Mouse (Mus musculus) MEL (cell line): Measurements from ENCODE around the gene Ebna1bp2. TPM values are rescaled to one million over a fixed set of nuclear protein-coding genes. Genes with fewer than 3 reads are reported as not detected.

Experiments
- DNase-seq: peaks from one replicate; pipeline ENCODE4 v3.0.0; 2011; ENCODE audit warnings: low read depth, low spot score
- H3K27ac ChIP-seq: 2 replicates; pipeline ENCODE4 v1.5.1; 2012; ENCODE audit warnings: low read depth, mild to moderate bottlenecking, control low read depth, low read length, moderate library complexity; ENCODE audit not compliant: control insufficient read depth
- H3K27me3 ChIP-seq, 2 experiments: fragments of 150-350 bp in 1 of 2; sonication (generic) in 1 of 2; 2 replicates each; pipeline ENCODE4 v1.6.1; 2012; ENCODE audit warnings: low read length in 2 of 2, mild to moderate bottlenecking in 2 of 2, improper control_type of control experiment in 1 of 2, moderate library complexity in 1 of 2; ENCODE audit not compliant: insufficient read depth in 2 of 2, control insufficient read depth in 1 of 2
- H3K36me3 ChIP-seq, 2 experiments: 2 replicates each; pipeline ENCODE4 v1.6.1; 2012 to 2014; ENCODE audit warnings: low read length in 2 of 2, improper control_type of control experiment in 1 of 2, inconsistent platforms in 1 of 2, mild to moderate bottlenecking in 1 of 2; ENCODE audit not compliant: insufficient read depth in 2 of 2, control insufficient read depth in 1 of 2
- H3K4me1 ChIP-seq, 2 experiments: fragments of 150-350 bp in 1 of 2; sonication (generic) in 1 of 2; 2 replicates each; pipeline ENCODE4 v1.6.1; 2012; ENCODE audit warnings: low read length in 2 of 2, improper control_type of control experiment in 1 of 2, mild to moderate bottlenecking in 1 of 2; ENCODE audit not compliant: insufficient read depth in 2 of 2, control insufficient read depth in 1 of 2
- H3K4me3 ChIP-seq, 2 experiments: fragments of 150-350 bp in 1 of 2; sonication (generic) in 1 of 2; 2 replicates each; pipeline ENCODE4 v1.5.1; 2012; ENCODE audit warnings: low read depth in 2 of 2, low read length in 2 of 2, mild to moderate bottlenecking in 2 of 2, moderate library complexity in 2 of 2, control low read depth in 1 of 2, improper control_type of control experiment in 1 of 2; ENCODE audit not compliant: control insufficient read depth in 1 of 2, insufficient read depth in 1 of 2
- H3K79me2 ChIP-seq: 2 replicates; pipeline ENCODE4 v1.6.1; 2012; ENCODE audit warnings: mild to moderate bottlenecking, low read length, moderate library complexity; ENCODE audit not compliant: control insufficient read depth, poor library complexity, insufficient read depth
- H3K9ac ChIP-seq: 2 replicates; pipeline ENCODE4 v1.6.1; 2012; ENCODE audit warnings: low read depth, mild to moderate bottlenecking, control low read depth, low read length, moderate library complexity; ENCODE audit not compliant: control insufficient read depth, poor library complexity, severe bottlenecking
- H3K9me3 ChIP-seq: fragments of 150-350 bp; sonication (generic); replicated peaks from 2 replicates; pipeline ENCODE4 v1.6.1; 2012; ENCODE audit warnings: mild to moderate bottlenecking, low read length, improper control_type of control experiment, moderate library complexity; ENCODE audit not compliant: insufficient read depth
- CHD1 ChIP-seq: IDR thresholded peaks from 2 replicates; pipeline ENCODE4 v1.6.1; 2012; ENCODE audit warnings: low read depth, mild to moderate bottlenecking, inconsistent platforms, low read length, improper control_type of control experiment
- CHD2 ChIP-seq: IDR thresholded peaks from 2 replicates; pipeline ENCODE4 v1.6.1; 2011; ENCODE audit warnings: low read length, improper control_type of control experiment
- ETS1 ChIP-seq: IDR thresholded peaks from 2 replicates; pipeline ENCODE4 v1.6.1; 2012; ENCODE audit warnings: low read depth, mild to moderate bottlenecking, inconsistent platforms, low read length, improper control_type of control experiment, moderate library complexity
- KAT2A ChIP-seq: conservative IDR thresholded peaks from 2 replicates; pipeline ENCODE4 v1.6.1; 2012; ENCODE audit warnings: low read depth, low read length, improper control_type of control experiment, inconsistent platforms
- MAFK ChIP-seq: IDR thresholded peaks from 2 replicates; pipeline ENCODE4 v1.6.1; 2011; ENCODE audit warnings: low read depth, mild to moderate bottlenecking, low read length, improper control_type of control experiment, borderline replicate concordance
- MAX ChIP-seq: IDR thresholded peaks from 2 replicates; pipeline ENCODE4 v1.6.1; 2011; ENCODE audit warnings: low read length, improper control_type of control experiment
- MAZ ChIP-seq: IDR thresholded peaks from 2 replicates; pipeline ENCODE4 v1.6.1; 2012; ENCODE audit warnings: low read depth, mild to moderate bottlenecking, inconsistent platforms, low read length, improper control_type of control experiment
- MYC ChIP-seq: IDR thresholded peaks from 2 replicates; pipeline ENCODE4 v1.6.1; 2011; ENCODE audit warnings: low read depth, mild to moderate bottlenecking, low read length, improper control_type of control experiment, moderate library complexity
- POLR2A ChIP-seq, 2 experiments: IDR thresholded peaks; 2 replicates each; pipeline ENCODE4 v1.6.1; 2011 to 2012; ENCODE audit warnings: low read length in 2 of 2, mild to moderate bottlenecking in 2 of 2, control low read depth in 1 of 2, improper control_type of control experiment in 1 of 2, low read depth in 1 of 2, moderate library complexity in 1 of 2; ENCODE audit not compliant: control insufficient read depth in 1 of 2, insufficient read depth in 1 of 2, poor library complexity in 1 of 2
- POLR2AphosphoS2 ChIP-seq: IDR thresholded peaks from 2 replicates; pipeline ENCODE4 v1.6.1; 2011; ENCODE audit warnings: low read length, improper control_type of control experiment
- RAD21 ChIP-seq: IDR thresholded peaks from 2 replicates; pipeline ENCODE4 v1.6.1; 2011; ENCODE audit warnings: mild to moderate bottlenecking, low read depth, low read length, improper control_type of control experiment
- SIN3A ChIP-seq: IDR thresholded peaks from 2 replicates; pipeline ENCODE4 v1.6.1; 2012; ENCODE audit warnings: low read length, improper control_type of control experiment, inconsistent platforms
- SMC3 ChIP-seq: IDR thresholded peaks from 2 replicates; pipeline ENCODE4 v1.6.1; 2011; ENCODE audit warnings: low read depth, low read length, improper control_type of control experiment
- TAL1 ChIP-seq: IDR thresholded peaks from 2 replicates; pipeline ENCODE4 v1.6.1; 2012; ENCODE audit warnings: mild to moderate bottlenecking, inconsistent platforms, low read length, moderate library complexity, mixed read lengths
- TCF12 ChIP-seq: IDR thresholded peaks from 2 replicates; pipeline ENCODE4 v1.6.1; 2014; ENCODE audit warnings: low read depth, mild to moderate bottlenecking, inconsistent platforms, low read length, improper control_type of control experiment, moderate library complexity
- UBTF ChIP-seq: IDR thresholded peaks from 2 replicates; pipeline ENCODE4 v1.6.1; 2012; ENCODE audit warnings: low read depth, mild to moderate bottlenecking, inconsistent platforms, low read length, improper control_type of control experiment, moderate library complexity, borderline replicate concordance; ENCODE audit not compliant: insufficient read depth
- USF2 ChIP-seq, 2 experiments: IDR thresholded peaks; 2 replicates each; pipeline ENCODE4 v1.6.1; 2011 to 2012; ENCODE audit warnings: improper control_type of control experiment in 2 of 2, low read length in 2 of 2, borderline replicate concordance in 1 of 2, inconsistent platforms in 1 of 2, low read depth in 1 of 2, mild to moderate bottlenecking in 1 of 2; ENCODE audit not compliant: insufficient read depth in 1 of 2
- ZKSCAN1 ChIP-seq: IDR thresholded peaks from 2 replicates; pipeline ENCODE4 v1.6.1; 2012; ENCODE audit warnings: low read depth, mild to moderate bottlenecking, inconsistent platforms, low read length, improper control_type of control experiment, moderate library complexity
- ZMIZ1 ChIP-seq: IDR thresholded peaks from 2 replicates; pipeline ENCODE4 v1.6.1; 2012; ENCODE audit warnings: low read depth, mild to moderate bottlenecking, inconsistent platforms, low read length, improper control_type of control experiment, moderate library complexity
- polyA plus RNA-seq, 2 experiments: library from polyadenylated mRNA; stranded (reverse) in 1 of 2; unstranded in 1 of 2; fragments of >175 nt in 1 of 2; fragments of >200 nt in 1 of 2; gene quantifications; 2 replicates each; pipeline versions ENCODE4 v1.2.1 to v1.2.4; 2012; ENCODE audit warnings: low replicate concordance in 2 of 2, low read depth in 1 of 2; ENCODE audit not compliant: insufficient read length in 2 of 2, insufficient read depth in 1 of 2, missing spikeins in 1 of 2
- total RNA-seq: library from RNA; depleted of rRNA; stranded (reverse); fragments of 300-350 nt; gene quantifications from 2 replicates; pipeline ENCODE4 v1.2.3, GENCODE M21; 2012

Gene Ebna1bp2
- total and polyA plus RNA-seq, 3 experiments, result 357 to 378 TPM; not detected in 1

DNA sequence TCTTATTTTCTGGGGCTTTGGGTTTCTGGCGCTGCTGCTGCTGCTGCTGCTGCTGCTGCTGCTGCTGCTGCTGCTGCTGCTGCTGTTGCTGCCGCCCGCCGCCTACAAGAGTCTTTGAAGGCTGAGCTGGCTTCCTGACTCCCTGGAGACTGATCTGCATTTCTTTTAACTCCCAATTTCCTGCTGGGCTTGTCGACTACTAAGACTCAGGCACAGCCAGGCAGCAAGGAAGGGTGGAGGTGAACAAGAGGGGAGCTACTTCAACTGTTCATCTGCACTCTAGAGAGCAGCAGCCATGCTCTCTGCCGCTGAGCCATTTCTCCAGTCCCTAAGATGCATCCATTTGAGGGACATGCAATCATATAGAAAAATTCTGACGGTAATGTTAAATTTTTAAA is 30.9 kb upstream of the Ebna1bp2 start:
- Histone ChIP-seq H3K27me3 (peaks cover 0 to 7% of the 10 kb centered on the region in 2 experiments; a peak in 3 of 4 replicates), H3K9ac (no peak overlapping the region), H3K27ac (no peak overlapping the region), H3K4me1 (no peaks in the 10 kb centered on the region), H3K79me2 (no peaks in the 10 kb centered on the region), H3K36me3 (no peaks in the 10 kb centered on the region)
- DNase-seq, result no peak
- TF ChIP-seq TAL1 (no peak), MAFK (no peak), MAZ (no peak), CHD1 (no peak), TCF12 (no peak), ZMIZ1 (no peak), MAX (no peak), KAT2A (no peak), SIN3A (no peak), CHD2 (no peak), ETS1 (no peak), POLR2AphosphoS2 (no peak), USF2 (IDR thresholded peaks at IDR 0.05; ENCODE audit: borderline replicate concordance in 1 of 2, insufficient read depth in 1 of 2, low read depth in 1 of 2, low read length in 2 of 2) (no peak)
- TF ChIP-seq, all 39 proteins: peak for 0
- Histone ChIP-seq H3K9me3 (no peaks in the 10 kb centered on the region), H3K4me3 (no peak overlapping the region)

DNA sequence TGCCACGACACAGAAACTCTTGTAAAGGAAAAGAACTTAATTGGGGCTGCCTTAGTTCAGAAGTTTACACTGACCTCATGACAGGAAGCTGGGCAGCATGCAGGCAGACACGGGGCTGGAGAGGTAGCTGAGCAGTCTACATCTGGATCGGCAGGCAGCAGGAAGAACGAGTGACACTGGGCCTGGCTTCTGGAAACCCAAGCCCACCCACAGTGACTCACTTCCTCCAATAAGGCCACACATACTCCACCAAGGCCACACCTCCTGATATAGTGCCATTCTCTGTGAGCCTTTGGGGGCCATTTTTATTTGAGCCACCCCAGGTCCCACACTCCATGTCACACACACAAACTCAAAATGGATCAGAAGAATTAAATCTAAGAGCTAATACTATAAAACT is 16.5 kb upstream of the Ebna1bp2 start:
- no peaks in the 10 kb centered on the region for H3K4me1 ChIP-seq
- H3K4me3 ChIP-seq, result no peak overlapping the region
- H3K27me3 ChIP-seq, result peaks cover 2% of the 10 kb centered on the region in 2 experiments; a peak in 3 of 4 replicates

More for the DNA sequence above, 16.5 kb upstream of the Ebna1bp2 start:
- H3K36me3 ChIP-seq, result no peaks in the 10 kb centered on the region
- no peak overlapping the region for H3K9ac ChIP-seq
- H3K79me2 ChIP-seq, result no peaks in the 10 kb centered on the region
- H3K9me3 ChIP-seq, result no peaks in the 10 kb centered on the region
- H3K27ac ChIP-seq, result no peak overlapping the region
- TF ChIP-seq UBTF, result no peak
- TF ChIP-seq ZKSCAN1, result no peak
- no peak for TF ChIP-seq POLR2AphosphoS2
- TF ChIP-seq SMC3, result no peak
- no peak for TF ChIP-seq ZMIZ1
- TF ChIP-seq TAL1, result no peak
- TF ChIP-seq POLR2A (IDR thresholded peaks at IDR 0.05; ENCODE audit: control insufficient read depth in 1 of 2, insufficient read depth in 1 of 2, low read depth in 1 of 2, low read length in 2 of 2, poor library complexity in 1 of 2), result no peak
- no peak for TF ChIP-seq TCF12
- TF ChIP-seq RAD21, result no peak
- TF ChIP-seq MAFK, result no peak
- no peak for TF ChIP-seq MAZ
- no peak for TF ChIP-seq MYC
- no peak for DNase-seq
